Mouse (Mus musculus) cerebellum, adult 11-12 months (tissue): ENCODE data around the gene Atg9b.
A peak's percentile ranks its signal among the peaks of the same experiment; 100 is the strongest.

Experiments used
- DNase-seq: peaks from one replicate; pipeline ENCODE4 v3.0.0; 2022

The Atg9b gene

GRCm38 (mm10) chr5:24348128-24348527, 43.8 kb downstream of the Atg9b start:
- DNase-seq = peak; percentile 83

- no peak for DNase-seq
Measured at GRCm38 (mm10) chr5:24347186-24347875, 44.6 kb downstream of the Atg9b start.

DNA sequence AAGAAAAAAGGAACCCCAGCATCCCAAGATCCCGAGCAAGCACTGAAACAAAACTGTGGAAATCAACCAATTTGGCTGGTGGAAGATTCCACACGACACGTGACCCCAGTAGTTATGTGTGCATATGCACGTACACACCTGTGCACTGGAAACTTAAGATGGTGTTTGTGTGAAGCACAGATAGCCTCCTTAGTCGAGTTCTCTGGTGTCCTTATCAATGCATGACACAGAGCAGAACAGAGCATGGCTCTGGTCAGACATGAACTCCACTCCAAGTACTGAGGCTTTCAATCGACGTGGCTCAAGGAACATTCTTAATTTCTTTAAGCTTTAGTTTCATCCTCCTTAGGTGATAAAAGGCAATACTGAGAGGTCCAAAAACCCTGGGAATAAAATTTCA, 45.6 kb downstream of the Atg9b start:
- DNase-seq = no peak

DNA sequence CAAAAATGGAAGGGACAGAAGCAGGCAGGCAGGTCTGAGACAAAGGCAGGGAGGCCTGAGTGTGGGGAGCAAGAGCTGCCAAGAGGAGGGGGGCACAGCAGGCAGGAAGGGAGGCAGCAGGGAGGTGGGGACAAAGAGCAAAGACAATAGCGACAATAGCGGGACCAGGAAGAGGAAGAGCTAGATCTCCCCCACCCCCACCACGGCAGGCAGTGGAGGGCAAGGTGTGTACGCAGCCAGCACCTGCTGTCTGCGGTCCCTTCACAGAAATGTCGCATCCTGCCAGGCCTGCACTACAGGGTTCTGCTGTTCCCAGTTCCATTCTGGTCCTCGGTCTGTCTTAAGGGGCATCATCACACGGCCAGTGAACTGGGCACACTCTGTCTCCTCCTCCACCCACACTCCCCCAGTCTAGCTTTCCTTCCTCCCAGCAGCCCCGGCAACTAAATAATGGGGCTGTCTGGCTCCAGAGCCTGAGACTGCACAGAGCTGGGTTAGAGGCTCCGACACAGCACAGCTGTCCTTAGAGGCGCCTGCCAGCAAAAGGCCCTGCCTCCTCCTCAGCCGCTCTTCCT, 47.4 kb downstream of the Atg9b start:
- DNase-seq = no peak

DNA sequence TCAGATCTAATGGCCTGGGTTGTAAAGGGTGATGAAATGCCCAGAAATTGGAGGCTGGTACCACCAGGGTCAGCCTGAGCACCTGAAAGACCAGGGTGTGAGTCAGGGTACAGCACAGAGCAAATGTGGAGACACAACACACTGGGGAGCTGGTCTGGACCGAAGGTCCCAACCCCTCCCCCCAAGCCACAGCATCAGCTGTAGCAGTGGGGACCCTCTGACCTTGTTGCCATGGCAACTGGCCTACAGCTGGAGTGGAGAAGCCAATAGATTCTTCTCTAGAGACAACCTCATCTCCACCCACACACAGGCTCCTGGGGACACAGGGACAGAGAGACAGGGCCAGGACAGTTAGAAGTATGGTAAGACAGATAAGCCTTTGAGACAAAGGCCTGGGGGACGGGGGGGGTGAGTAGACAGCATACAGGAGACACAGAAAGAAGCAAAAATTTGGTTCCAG, 47.9 kb downstream of the Atg9b start:
- DNase-seq = no peak

DNA sequence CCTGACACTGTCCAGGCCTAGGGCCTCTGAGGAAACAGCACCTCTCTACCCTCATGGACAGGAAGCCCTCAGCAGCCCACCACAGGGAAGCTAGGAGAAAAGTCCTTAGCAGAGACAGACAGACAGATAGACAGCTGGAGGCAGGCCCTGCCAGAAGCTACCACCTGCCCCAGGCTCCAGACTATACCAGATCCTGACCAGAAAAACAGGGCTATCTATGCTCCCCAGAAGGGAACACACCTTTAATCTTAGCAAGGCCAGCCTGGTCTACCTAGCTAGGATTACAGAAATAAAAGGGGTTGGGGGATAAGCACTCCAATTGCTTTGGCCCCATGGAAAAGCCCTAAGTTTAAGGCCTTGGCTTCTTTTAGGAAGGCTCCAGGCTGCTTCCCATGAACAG, 48.6 kb downstream of the Atg9b start:
- no peak for DNase-seq

- DNase-seq = no peak
Measured at GRCm38 (mm10) chr5:24342966-24343365, 49.0 kb downstream of the Atg9b start.

GRCm38 (mm10) chr5:24342205-24342963, 49.6 kb downstream of the Atg9b start:
- no peak for DNase-seq

- DNase-seq = no peak
Measured at GRCm38 (mm10) chr5:24337821-24338220, 54.1 kb downstream of the Atg9b start.

- DNase-seq = no peak
Measured at GRCm38 (mm10) chr5:24337366-24337765, 54.6 kb downstream of the Atg9b start.

DNA sequence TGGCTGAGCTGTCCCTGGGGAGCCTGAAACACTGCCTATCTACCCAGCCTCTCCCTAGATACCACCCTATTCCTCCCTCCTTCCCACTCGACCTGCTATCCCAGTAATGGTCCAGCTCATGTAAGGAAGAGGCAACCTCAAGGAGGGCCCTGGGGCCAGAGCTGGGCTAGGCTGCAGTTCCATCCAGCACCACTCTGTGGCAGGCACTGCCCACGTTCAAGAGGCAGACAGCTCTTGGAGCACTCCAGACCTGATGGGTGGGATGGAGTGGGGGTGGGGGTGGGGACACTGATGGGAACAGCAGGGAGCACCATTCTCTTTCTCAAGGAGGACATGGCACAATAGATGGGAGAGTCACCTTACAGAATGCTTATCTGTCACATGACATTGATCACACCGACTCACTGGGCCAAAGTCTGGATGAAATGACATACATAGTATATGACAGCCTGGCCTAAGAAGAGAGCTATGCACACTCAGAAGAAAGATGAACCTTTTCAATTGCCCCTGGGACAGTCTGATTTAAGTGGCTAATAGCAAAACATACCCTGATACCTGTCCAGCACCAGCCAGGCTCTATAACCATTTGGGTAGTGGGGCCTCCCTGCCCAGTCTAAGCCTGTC, 55.9 kb downstream of the Atg9b start:
- no peak for DNase-seq

GRCm38 (mm10) chr5:24334749-24335148, 57.2 kb downstream of the Atg9b start:
- DNase-seq = no peak
